Comparison of ENCODE assay signal across 9 mouse cellular contexts in the genomic region with DNA sequence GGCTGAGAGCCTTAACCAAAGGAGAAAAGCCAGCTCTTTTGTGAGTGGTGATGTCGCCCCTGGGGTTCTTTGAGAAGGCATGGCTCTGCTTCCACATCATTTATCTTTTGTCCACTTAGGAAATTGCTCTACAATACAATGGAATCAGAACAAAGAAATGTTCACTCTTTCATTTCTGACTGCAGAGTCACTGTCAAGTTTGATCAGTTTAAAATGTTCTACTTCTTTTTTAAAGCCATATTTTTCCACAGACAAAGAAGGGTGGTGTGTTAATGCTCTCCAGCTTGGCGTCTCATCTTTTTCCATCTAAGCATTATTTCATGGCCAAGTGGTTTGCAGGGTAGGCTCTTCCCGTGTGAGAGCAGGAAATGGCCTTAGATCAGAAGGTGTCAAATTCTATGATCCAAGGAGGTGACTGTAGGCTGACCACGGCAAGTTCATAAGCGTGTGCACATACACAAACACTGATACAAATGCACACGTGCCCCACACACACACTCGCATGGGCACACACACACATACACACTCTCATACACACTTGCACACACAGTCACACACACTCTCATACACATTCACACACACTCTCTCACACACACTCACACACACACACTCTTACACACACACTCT.
DNase-seq lines count a peak whose midpoint lies in the region; ATAC-seq and TF ChIP-seq lines count a peak whose summit lies in the region.
"Had no signal": no experiment of that assay in that cellular context is flagged by ENCODE, and none has a peak within 500 bp of the region (broad histone marks: within the 10 kb centered on the region; RNA-seq: fewer than 3 reads in every experiment).

No protein-coding gene starts in this region.

- TF ChIP-seq POLR2A in lung, adult 2 months (IDR thresholded peaks at IDR 0.05; ENCODE audit: borderline replicate concordance, extremely low read depth, low read depth, low read length): no peak
- no peak for TF ChIP-seq POLR2A in embryonic fibroblast, embryonic 13.5 days (IDR thresholded peaks at IDR 0.05; ENCODE audit: low read depth, low read length)

- 0 out of 2 replicates have a peak, but pooled peaks have one; percentile 51 for ATAC-seq in lung, embryonic 16.5 days (ENCODE audit: low read depth)
- ATAC-seq in midbrain, embryonic 15.5 days (replicated peaks): peak; percentile 50
- no peak for ATAC-seq in erythroid progenitor cell, adult 5-6 weeks (replicated peaks; ENCODE audit: low FRiP score, poor library complexity, severe bottlenecking)

- H3K27me3 ChIP-seq in heart, embryonic 10.5 days (ENCODE audit: insufficient read depth, poor library complexity, severe bottlenecking): no peaks in the 10 kb centered on the region
- no peaks in the 10 kb centered on the region for H3K27me3 ChIP-seq in lung, embryonic 16.5 days (ENCODE audit: control insufficient read depth, insufficient read depth, low read depth, low read length)
- H3K27me3 ChIP-seq in midbrain, embryonic 15.5 days (replicated peaks): no peaks in the 10 kb centered on the region
- H3K27me3 ChIP-seq: hindbrain, embryonic 15.5 days had no signal

- DNase-seq in heart, embryonic 10.5 days (ENCODE audit: low spot score): peak; percentile 63
- DNase-seq in heart, adult 18-20 months: no peak
- DNase-seq in lung, adult 2 months: no peak
- no peak for DNase-seq in cerebellum, adult 9-11 months

- 67% methylated on average over 7 of the region's 7 CpGs for WGBS in heart, embryonic 10.5 days
- 39% methylated on average over 7 of the region's 7 CpGs for WGBS in lung, embryonic 16.5 days
- 27% methylated on average over 7 of the region's 7 CpGs for WGBS in lung, adult 2 months
- WGBS in midbrain, embryonic 15.5 days: 47% methylated on average over 7 of the region's 7 CpGs

- H3K4me1 ChIP-seq in heart, embryonic 10.5 days: peaks cover 14% of the 10 kb centered on the region; the same call in 1 of the 2 replicates
- H3K4me1 ChIP-seq in lung, embryonic 16.5 days (replicated peaks; ENCODE audit: control insufficient read depth, insufficient read depth, low read length): peaks cover 17% of the 10 kb centered on the region
- H3K4me1 ChIP-seq in lung, adult 2 months (ENCODE audit: control insufficient read depth, insufficient read depth, low read length): peaks cover 13% of the 10 kb centered on the region
- peaks cover 4% of the 10 kb centered on the region; the same call in 1 of the 2 replicates for H3K4me1 ChIP-seq in embryonic fibroblast, embryonic 13.5 days (ENCODE audit: control insufficient read depth, insufficient read depth, low read length)
- peaks cover 2% of the 10 kb centered on the region; the same call in 1 of the 2 replicates for H3K4me1 ChIP-seq in midbrain, embryonic 15.5 days

- no peak overlapping the region for H3K4me3 ChIP-seq in heart, embryonic 10.5 days
- H3K4me3 ChIP-seq in lung, embryonic 16.5 days (ENCODE audit: low read length): no peak overlapping the region
- H3K4me3 ChIP-seq in lung, adult 2 months (replicated peaks; ENCODE audit: extremely low read depth, low read depth, low read length): no peak overlapping the region
- no peak overlapping the region for H3K4me3 ChIP-seq in embryonic fibroblast, embryonic 13.5 days (ENCODE audit: insufficient read depth, low read length)
- H3K4me3 ChIP-seq in midbrain, embryonic 15.5 days: no peak overlapping the region
- H3K4me3 ChIP-seq: hindbrain, embryonic 15.5 days had no signal

- H3K9ac ChIP-seq in lung, embryonic 16.5 days (ENCODE audit: low read length): no peak overlapping the region
- no peak overlapping the region for H3K9ac ChIP-seq in midbrain, embryonic 15.5 days
- H3K9ac ChIP-seq: hindbrain, embryonic 15.5 days had no signal

- H3K9me3 ChIP-seq in heart, embryonic 10.5 days: no peaks in the 10 kb centered on the region
- H3K9me3 ChIP-seq in lung, embryonic 16.5 days (ENCODE audit: control insufficient read depth, low read length): no peaks in the 10 kb centered on the region
- H3K9me3 ChIP-seq in midbrain, embryonic 15.5 days: no peaks in the 10 kb centered on the region
- H3K9me3 ChIP-seq: hindbrain, embryonic 15.5 days had no signal

- no peaks in the 10 kb centered on the region for H3K36me3 ChIP-seq in heart, embryonic 10.5 days
- H3K36me3 ChIP-seq in lung, embryonic 16.5 days (ENCODE audit: control insufficient read depth, insufficient read depth, low read length): no peaks in the 10 kb centered on the region
- no peaks in the 10 kb centered on the region for H3K36me3 ChIP-seq in midbrain, embryonic 15.5 days (replicated peaks)
- H3K36me3 ChIP-seq: hindbrain, embryonic 15.5 days had no signal

- no peak overlapping the region for H3K4me2 ChIP-seq in lung, embryonic 16.5 days (ENCODE audit: low read depth, low read length)
- H3K4me2 ChIP-seq in midbrain, embryonic 15.5 days: no peak overlapping the region
- H3K4me2 ChIP-seq: hindbrain, embryonic 15.5 days had no signal

- H3K27ac ChIP-seq in heart, embryonic 10.5 days: peak overlapping the region; percentile 50
- H3K27ac ChIP-seq in lung, embryonic 16.5 days (ENCODE audit: low read length): peak overlapping the region; percentile 76
- H3K27ac ChIP-seq in embryonic fibroblast, embryonic 13.5 days (ENCODE audit: insufficient read depth, low read length): peak overlapping the region; percentile 13; the same call in 1 of the 2 replicates
- H3K27ac ChIP-seq in midbrain, embryonic 15.5 days: 0 out of 2 replicates have a peak overlapping the region, but pooled peaks have one; percentile 44
- H3K27ac ChIP-seq: hindbrain, embryonic 15.5 days had no signal

- TF ChIP-seq CTCF in lung, adult 2 months (IDR thresholded peaks at IDR 0.05; ENCODE audit: insufficient read depth, low read length): no peak
- no peak for TF ChIP-seq CTCF in embryonic fibroblast, embryonic 13.5 days (IDR thresholded peaks at IDR 0.05; ENCODE audit: borderline replicate concordance, insufficient read depth, low read length)

Comparison
In these comparisons a context has a peak if more than half of its experiments do, and no peak if none do; other contexts are left out.
1. H3K27ac ChIP-seq: peak in every context shown above with its lines; median percentile 76 in lung, embryonic 16.5 days; 50 in heart, embryonic 10.5 days; 44 in midbrain, embryonic 15.5 days; 13 in embryonic fibroblast, embryonic 13.5 days.